Mouse (Mus musculus) brain, adult 2 months (tissue): ENCODE measurements at regions not wholly inside any gene's neighbourhood (a gene's known extent, or its start where the extent isn't known, plus 50 kb on each side); places are given as distances from the start of the nearest gene placed in this dataset.
A peak's percentile ranks its signal among the peaks of the same experiment; 100 is the strongest.
"Not testable (repeated sequence)": the region's sequence is repeated elsewhere in the genome, so short reads cannot be mapped to it uniquely, and the experiment has no call there.

ENCODE experiments used
- DNase-seq: peaks from one replicate; pipeline ENCODE4 v3.0.0; 2011; ENCODE audit warnings: low read depth, low spot score

- DNase-seq, result no peak
These were observed 206.3 kb upstream of the Spef2 start for GRCm38 (mm10) chr15:9954941-9955340.

DNA sequence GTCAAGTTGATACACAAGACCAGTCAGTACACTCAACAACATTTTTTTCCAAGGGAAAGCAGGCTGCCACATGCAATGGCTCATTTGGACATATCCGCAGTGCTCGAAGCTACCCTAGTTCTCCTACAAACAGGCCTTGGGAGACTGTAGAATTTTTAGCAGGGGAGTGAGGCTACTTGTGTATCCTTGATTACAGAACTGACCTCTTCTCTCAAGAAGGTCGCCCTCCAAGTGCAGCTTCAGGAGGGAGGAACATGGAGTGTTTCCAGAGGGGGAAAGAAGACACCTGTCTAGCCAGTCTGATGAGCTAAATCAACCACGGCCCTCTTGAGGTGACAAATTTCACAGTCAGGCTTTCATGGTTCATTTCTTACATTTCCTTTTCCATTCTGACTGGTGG lies 202.0 kb upstream of the Prlr start:
- DNase-seq, result no peak

- DNase-seq, result peak; percentile 85
These were observed 165.5 kb upstream of the Prlr start for GRCm38 (mm10) chr15:10011289-10012234.

GRCm38 (mm10) chr15:10017216-10017615 lies 159.8 kb upstream of the Prlr start:
- no peak for DNase-seq

- DNase-seq, result no peak
These were observed 147.1 kb upstream of the Prlr start for GRCm38 (mm10) chr15:10029902-10030301.

DNA sequence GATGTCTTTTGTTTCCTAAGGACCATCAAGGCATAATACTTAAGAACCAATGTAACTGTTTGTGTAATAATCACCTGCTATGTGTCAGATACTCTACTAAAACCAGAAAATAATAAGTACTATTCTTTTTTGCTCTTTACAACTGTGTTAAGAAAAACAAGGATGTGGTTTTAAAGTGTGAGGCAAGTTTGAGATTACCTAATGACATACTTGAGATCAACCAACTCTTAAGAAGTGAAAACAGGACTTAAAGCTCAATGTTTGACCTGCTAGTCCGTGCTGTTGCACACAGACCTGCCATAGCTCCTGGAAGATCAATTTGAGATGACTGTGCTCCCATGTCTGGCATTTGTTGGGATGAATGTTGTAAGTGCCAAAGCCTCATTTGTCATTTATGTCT lies 141.5 kb upstream of the Prlr start:
- DNase-seq, result no peak

DNA sequence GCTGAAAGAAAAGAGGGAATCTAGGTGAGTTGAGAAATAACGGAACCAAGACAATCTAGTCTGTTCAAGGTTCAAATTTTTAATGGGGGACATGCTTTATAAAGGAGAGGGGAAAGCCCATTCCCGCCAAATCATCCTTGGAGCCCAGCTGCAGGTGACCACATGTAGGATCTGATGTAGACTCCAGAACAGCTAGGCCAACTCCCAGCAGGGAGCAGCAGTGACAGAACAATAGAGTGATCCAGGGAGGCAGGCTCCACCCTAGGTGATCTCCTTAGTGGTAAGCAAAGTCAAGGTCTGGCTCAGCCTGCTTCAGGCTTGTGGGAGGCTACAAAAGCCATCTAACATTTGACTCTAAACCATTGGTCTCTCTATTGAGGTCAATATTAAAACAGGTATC lies 140.5 kb upstream of the Prlr start:
- not testable (repeated sequence) for DNase-seq

DNA sequence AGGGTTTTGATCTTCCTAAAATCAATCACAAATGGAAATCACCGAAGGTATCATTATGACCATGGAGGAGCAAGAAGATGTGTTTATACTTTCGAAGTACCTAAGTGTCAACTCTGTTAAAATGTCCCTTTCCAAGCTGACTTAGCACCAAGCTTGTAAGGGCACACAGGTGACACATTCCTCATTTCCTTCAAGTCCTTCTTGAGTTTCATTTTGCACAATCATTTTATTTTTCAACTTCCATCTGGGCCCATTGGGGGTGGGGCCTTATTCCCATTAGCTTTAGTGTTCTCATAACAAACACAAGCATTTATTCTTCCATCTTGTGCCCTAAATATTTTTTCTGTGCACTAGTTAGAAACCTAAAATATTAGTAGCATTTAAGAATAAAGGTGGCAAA lies 103.5 kb upstream of the Prlr start:
- no peak for DNase-seq

DNA sequence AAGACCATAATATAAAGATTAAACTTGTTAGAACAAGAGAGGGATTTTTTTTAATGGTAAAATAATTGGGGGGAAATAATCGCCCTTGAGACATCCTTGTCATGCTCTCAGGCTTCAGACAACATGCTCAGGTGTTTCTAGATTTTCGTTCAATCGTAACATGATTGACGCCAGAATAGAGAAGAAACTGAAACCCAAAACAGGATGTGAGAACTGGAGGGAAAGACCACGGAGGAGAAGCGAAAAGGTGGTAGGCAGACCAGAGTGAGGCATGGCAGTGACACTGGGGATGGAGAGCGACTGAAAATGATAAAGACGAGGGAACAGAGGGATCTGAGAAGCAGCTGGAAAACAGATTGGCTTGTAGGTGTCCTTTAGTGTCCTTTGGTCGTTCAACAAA lies 102.1 kb upstream of the Prlr start:
- no peak for DNase-seq

GRCm38 (mm10) chr15:10075391-10076060 lies 101.5 kb upstream of the Prlr start:
- DNase-seq, result no peak

GRCm38 (mm10) chr15:10076061-10076400 lies 101.0 kb upstream of the Prlr start:
- peak; percentile 19 for DNase-seq

- no peak for DNase-seq
These were observed 98.6 kb upstream of the Prlr start for GRCm38 (mm10) chr15:10078434-10078833.

DNA sequence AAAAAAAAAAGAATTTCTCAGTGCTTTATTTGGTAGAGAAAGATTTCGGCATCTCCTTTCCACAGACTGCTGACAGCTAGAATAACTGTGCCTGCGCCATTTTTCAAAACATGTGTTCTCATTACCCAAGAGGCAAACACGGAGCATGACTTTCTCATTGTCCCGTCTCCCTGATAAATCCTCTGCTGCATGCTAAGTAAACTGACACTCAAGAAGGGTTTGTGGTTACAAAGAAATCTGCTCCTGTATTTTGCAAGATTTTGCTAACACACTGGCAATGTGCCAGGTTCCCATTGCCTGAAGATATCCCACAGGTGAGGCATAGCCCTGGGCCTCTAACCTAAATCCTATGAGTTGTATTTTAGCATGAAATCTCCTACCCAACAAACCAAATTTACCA lies 97.5 kb upstream of the Prlr start:
- DNase-seq, result no peak

DNA sequence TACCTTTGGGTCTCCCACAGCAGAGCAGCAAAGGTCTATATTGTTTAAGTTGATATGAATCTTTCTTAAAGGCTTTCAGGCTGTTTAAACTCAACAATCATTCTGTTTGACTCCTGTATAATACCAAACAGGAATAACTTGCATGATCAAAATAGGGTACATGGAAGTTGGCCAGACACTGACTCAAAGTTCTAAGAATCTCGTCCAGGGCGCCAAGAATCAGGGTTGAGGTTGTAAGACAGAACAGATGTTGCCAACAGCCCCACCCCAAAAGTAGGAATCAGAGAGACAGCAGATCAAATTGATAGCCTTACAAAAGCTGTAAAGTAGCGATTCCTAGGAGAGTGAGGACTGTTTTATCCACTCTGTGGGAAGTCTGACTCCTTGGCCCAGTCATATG lies 88.3 kb upstream of the Prlr start:
- no peak for DNase-seq

DNA sequence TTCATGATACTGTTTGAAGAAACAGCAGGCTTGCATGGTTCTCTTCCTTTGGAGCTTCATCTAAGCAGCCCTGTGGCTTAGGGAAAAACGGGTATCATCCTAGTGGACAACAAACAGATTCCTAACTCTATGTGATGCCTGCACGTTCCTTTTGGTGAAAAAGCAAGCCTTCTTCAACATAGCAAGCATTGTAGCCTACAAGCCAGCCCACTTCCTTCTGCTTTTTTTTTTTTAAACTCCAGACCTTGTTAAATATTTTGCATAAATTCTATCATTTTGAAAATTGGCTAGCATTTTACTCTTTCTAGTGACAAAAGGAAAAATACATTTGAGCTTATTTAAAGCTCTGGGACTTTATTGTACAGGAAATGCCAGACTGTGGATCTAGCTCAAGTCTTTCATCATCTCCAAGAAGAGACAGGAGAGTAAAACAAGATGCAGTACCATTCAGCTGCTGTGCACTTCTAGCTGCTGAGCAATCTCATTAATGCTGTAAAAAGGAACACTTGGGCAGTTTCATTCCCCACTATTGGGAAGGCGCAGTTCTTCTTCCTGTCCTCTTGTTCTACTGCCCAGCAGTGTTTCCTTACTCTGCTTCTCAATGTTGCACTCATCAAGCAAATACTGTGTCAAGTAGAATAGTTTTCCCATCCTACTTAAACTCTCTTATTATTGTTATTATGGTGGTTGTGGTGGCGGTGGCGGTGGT lies 86.5 kb upstream of the Prlr start:
- DNase-seq, result no peak

DNA sequence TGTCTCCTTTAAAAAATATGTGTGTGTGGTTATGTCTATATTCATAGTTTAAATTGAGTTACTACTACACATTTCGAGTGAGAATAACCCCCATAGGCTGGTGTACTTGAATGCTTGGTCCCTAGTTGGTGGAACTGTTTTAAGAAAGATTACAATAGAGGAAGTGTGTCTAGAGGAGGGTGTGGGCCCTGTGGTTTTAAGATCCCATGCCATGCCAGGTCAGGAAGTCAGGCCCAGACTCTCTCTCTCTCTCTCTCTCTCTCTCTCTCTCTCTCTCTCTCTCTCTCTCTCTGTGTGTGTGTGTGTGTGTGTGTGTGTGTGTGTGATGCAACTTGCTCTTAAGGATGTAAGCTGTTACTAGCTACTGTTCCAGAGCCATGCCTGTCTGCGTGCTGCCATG lies 73.7 kb upstream of the Prlr start:
- no peak for DNase-seq

DNA sequence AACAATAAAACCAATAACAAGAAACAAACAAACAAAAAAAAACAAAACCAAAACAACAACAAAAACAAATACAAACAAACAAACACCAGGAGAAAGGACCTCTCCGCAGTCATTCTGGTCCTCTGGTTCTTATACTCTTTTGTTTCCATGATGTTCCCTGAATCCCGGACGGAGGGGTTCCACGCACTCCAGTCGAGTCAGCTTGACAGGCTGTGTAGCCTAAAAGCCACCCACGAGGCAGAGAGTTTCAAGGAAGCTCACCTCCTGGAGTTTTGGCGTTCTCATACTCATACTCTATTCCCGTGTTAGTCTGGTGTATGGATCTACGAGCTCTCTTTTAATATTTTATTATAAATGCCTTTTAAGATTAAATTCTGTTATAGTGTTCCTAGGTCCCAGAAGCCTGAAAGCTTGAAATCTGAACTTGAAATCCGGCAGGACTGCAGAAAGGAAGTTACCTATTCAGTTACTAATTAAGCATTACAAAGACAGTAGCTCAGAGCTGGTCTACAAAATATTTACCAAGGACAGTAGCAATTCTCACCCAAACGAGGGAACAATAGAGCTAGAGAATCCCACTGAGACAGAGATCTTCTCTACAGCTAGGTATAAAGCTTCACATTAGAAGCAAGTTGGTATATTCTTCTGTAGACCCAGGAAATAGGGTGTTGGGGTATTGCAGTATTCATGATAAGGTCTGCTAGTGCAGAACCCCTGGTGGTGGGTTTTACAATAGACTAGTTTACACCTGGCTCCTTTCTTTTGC lies 71.6 kb upstream of the Prlr start:
- DNase-seq, result not testable (repeated sequence)

DNA sequence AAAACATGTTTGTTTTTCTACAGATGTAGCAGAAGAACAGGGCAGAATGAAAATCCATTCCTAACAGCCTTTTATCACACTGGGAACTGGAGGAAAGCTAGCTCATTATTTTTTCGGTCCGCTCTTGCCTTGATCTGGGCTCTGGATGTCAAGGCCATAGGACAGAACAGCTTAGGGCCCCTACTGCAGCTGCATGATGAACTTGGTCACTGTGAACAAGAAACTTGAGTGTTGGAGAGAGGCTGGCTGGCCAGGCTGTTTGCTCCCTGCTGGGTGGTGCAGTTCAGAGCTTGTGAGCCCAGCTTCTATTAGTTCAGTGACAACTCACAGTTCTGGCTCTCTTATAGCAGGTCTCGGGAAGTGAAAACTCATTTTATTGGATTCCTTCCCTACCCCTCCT lies 70.2 kb upstream of the Prlr start:
- peak; percentile 1 for DNase-seq
